Mouse (Mus musculus) lung, embryonic 16.5 days (tissue): ENCODE measurements around the gene Abcc10. TPM values are rescaled to one million over a fixed set of nuclear protein-coding genes. Genes with fewer than 3 reads are reported as not detected.

Experiments used
- ATAC-seq: fragments of 200-750 bp; cut with Nextera tagmentation; 2 replicates; pipeline ENCODE4 v1.8.0; 2017; ENCODE audit warnings: low read depth, mild to moderate bottlenecking, moderate library complexity
- H3K27ac ChIP-seq: fragments of 300-500 bp; sonication (generic); 2 replicates; pipeline ENCODE4 v1.5.1; 2014; ENCODE audit warnings: mild to moderate bottlenecking, control low read depth, low read length
- H3K27me3 ChIP-seq: fragments of 300-500 bp; sonication (generic); 2 replicates; pipeline ENCODE4 v1.6.1; 2014; ENCODE audit warnings: low read depth, low read length, mixed read lengths; ENCODE audit not compliant: control insufficient read depth, insufficient read depth
- H3K36me3 ChIP-seq: fragments of 300-500 bp; sonication (generic); 2 replicates; pipeline ENCODE4 v1.6.1; 2014; ENCODE audit warnings: low read length; ENCODE audit not compliant: control insufficient read depth, insufficient read depth
- H3K4me1 ChIP-seq: fragments of 300-500 bp; sonication (generic); replicated peaks from 2 replicates; pipeline ENCODE4 v1.6.1; 2014; ENCODE audit warnings: low read length, mixed read lengths; ENCODE audit not compliant: control insufficient read depth, insufficient read depth
- H3K4me2 ChIP-seq: fragments of 300-500 bp; sonication (generic); 2 replicates; pipeline ENCODE4 v1.6.1; 2014; ENCODE audit warnings: low read depth, low read length, control low read depth
- H3K4me3 ChIP-seq: fragments of 300-500 bp; sonication (generic); 2 replicates; pipeline ENCODE4 v1.5.1; 2014; ENCODE audit warnings: mild to moderate bottlenecking, low read length, control low read depth
- H3K9ac ChIP-seq: fragments of 300-500 bp; sonication (generic); 2 replicates; pipeline ENCODE4 v1.6.1; 2014; ENCODE audit warnings: low read length, control low read depth
- H3K9me3 ChIP-seq: fragments of 300-500 bp; sonication (generic); 2 replicates; pipeline ENCODE4 v1.6.1; 2016; ENCODE audit warnings: low read length; ENCODE audit not compliant: control insufficient read depth
- WGBS: fragments of 180-500 bp; shearing (Covaris S2); extraction: QIAGEN DNeasy Blood & Tissue Kit; methylation state at CpG from one replicate; pipeline ENCODE4 v1.1.7; 2014; 5-methylcytosine and 5-hydroxymethylcytosine counted together
- polyA plus RNA-seq: library from polyadenylated mRNA; unstranded; fragments of >200 nt; fragmentation: Nextera tagmentation; extraction: Ambion mirVana; gene quantifications from 2 replicates; pipeline ENCODE4 v1.2.1, GENCODE M21; 2015

Abcc10 gene
- polyA plus RNA-seq, 1 experiment from 2014 or later, result 5.5 TPM

DNA sequence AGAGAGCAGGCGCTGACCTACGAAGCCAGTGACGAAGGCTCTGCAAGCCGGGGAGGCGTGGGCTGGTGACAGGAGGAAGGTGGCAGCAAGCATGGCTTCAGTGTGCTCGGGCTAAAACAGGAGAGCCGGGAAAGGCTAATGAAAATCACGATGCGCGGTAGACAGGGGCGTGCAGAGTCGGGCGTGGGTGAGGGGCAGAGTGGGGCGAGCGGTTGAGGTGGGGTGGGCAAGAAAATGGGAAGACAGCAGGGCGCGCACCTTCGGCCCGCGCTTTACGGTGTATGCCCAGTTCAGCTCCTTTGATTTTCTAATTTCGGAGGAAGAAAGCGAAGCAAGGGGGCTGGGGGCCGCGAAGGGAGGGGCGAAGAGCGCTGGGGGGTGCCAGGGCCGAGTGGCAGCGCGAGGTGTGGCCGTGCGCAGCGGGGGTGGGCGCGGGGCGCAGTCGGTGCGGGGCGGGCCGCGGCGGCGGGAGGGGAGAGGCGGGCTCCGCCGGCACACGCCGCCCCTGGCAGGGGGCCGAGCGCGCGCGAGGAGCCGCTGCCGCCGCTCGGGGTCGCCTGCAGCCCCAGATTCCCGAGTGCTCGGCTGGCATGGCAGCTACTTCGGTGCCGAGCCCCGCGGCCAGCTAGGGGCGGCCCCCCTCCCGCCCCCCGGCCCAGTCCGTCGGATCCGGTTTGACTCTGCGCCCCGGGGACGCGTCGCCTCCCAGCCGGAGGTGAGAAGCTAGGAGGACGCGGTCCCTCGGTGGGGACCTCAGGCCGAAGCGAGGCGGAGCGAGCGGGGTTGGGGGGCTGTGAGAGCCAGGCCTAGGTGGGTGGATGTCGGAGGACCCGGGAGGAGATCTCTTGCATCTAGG is 30.6 kb downstream of the Abcc10 start, which contains the start of gene Dlk2:
Gene Dlk2 (plus strand): TSS at position 58 of the 856 bp plus-strand sequence.
- H3K27ac ChIP-seq, result no peak within 1 kb of the TSS
- no peaks in the 10 kb centered on the region for H3K9me3 ChIP-seq
- under 1% methylated on average over 84 of the region's 86 CpGs for WGBS
- H3K4me3 ChIP-seq, result peak within 1 kb of the TSS; percentile 66
- H3K9ac ChIP-seq, result peak within 1 kb of the TSS; percentile 70
- H3K4me1 ChIP-seq, result peaks cover 12% of the 10 kb centered on the region
- H3K4me2 ChIP-seq, result peak within 1 kb of the TSS; percentile 100
- H3K27me3 ChIP-seq, result peaks cover 39% of the 10 kb centered on the region
- no peaks in the 10 kb centered on the region for H3K36me3 ChIP-seq
- ATAC-seq, result peak; percentile 40

DNA sequence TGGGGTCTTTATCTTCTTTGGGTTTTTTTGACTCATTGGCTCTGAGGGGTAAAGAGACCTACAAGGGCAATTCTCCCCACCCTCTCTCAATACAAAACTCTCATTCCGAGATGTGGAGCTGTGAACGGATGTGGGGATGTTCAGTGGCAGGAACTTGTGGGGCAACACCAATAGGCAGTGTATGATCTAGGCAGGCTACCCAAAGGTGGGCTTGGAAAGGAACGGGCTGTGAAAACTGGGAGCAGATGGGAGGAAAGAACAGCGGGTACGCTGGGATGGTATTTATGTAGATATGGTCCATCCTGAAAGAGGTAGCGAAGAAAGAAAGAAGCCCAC is 31.2 kb downstream of the Abcc10 start:
- Histone ChIP-seq H3K4me2 (peak overlapping the region; percentile 100), H3K9me3 (no peaks in the 10 kb centered on the region), H3K36me3 (no peaks in the 10 kb centered on the region), H3K4me1 (peaks cover 12% of the 10 kb centered on the region), H3K4me3 (peak overlapping the region; percentile 66), H3K27me3 (peaks cover 39% of the 10 kb centered on the region), H3K27ac (no peak overlapping the region), H3K9ac (no peak overlapping the region)
- 12% methylated on average over 6 of the region's 6 CpGs for WGBS
- no peak for ATAC-seq

GRCm38 (mm10) chr17:46296601-46297000 is 31.6 kb downstream of the Abcc10 start:
- 31% methylated on average over 6 of the region's 6 CpGs for whole genome bisulfite sequencing
- Histone ChIP-seq H3K4me2 (no peak overlapping the region), H3K27me3 (peaks cover 39% of the 10 kb centered on the region), H3K27ac (no peak overlapping the region), H3K4me3 (no peak overlapping the region), H3K9ac (no peak overlapping the region), H3K9me3 (no peaks in the 10 kb centered on the region), H3K4me1 (peaks cover 12% of the 10 kb centered on the region), H3K36me3 (no peaks in the 10 kb centered on the region)
- no peak for ATAC-seq

DNA sequence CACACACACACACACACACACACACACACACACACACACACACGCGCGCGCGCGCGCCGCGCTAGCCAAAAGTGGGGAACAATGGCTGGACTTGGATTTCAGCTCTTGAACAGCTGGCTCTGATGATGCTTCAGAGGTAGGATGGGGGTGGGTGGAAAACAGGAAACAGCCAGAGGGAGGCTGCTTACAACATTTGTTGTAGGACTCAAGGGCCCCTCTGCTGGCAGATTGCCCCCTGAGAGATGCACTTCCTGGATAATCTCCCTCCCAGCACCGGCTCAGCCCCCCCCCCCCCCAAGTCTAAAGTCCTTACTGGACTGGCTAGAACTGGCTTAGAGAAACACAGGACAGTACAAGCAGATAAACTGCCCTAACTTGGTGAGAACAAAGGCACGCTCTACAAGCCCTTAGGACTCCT is 40.5 kb downstream of the Abcc10 start:
- no peak overlapping the region for H3K4me2 ChIP-seq
- no peaks in the 10 kb centered on the region for H3K27me3 ChIP-seq
- 40% methylated on average over 11 of the region's 11 CpGs for WGBS
- H3K36me3 ChIP-seq, result no peaks in the 10 kb centered on the region
- H3K4me1 ChIP-seq, result peaks cover 13% of the 10 kb centered on the region
- peak overlapping the region; percentile 32; the same call in 1 of the 2 replicates for H3K9ac ChIP-seq
- H3K4me3 ChIP-seq, result no peak overlapping the region
- peak overlapping the region; percentile 45 for H3K27ac ChIP-seq
- peak; percentile 59 for ATAC-seq
- H3K9me3 ChIP-seq, result no peaks in the 10 kb centered on the region

GRCm38 (mm10) chr17:46285407-46285806 is 42.7 kb downstream of the Abcc10 start:
- no peaks in the 10 kb centered on the region for H3K9me3 ChIP-seq
- WGBS, result 32% methylated on average over 6 of the region's 6 CpGs
- ATAC-seq, result no peak

DNA sequence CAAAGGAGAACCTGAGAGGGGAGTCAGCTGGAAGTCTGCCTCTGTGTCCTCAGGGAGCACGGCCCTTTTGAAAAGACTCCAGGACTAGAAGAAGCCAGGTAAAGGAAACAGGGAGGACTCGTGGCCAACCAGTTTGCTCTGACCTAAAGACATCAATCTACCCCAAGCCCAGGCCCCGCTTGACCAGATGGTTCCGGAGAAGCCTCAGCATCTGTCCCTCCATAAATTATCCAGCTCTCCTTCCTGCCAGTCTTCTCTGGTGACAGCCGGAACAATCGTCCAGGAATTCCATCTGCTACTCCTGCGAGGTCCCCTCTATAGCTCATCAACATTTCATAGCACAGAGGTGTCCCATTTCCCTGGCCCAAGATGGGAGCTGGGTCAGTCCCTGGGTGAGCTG is 43.5 kb downstream of the Abcc10 start:
- ATAC-seq, result no peak
- Histone ChIP-seq H3K4me2 (no peak overlapping the region), H3K36me3 (peaks cover 8% of the 10 kb centered on the region; the same call in 1 of the 2 replicates), H3K4me1 (peaks cover 25% of the 10 kb centered on the region), H3K9me3 (no peaks in the 10 kb centered on the region), H3K4me3 (no peak overlapping the region), H3K9ac (no peak overlapping the region), H3K27ac (no peak overlapping the region), H3K27me3 (no peaks in the 10 kb centered on the region)
- WGBS, result 56% methylated on average over 7 of the region's 7 CpGs

More at GRCm38 (mm10) chr17:46285407-46285806, 42.7 kb downstream of the Abcc10 start:
- Histone ChIP-seq H3K9ac (no peak overlapping the region), H3K27me3 (no peaks in the 10 kb centered on the region), H3K4me2 (no peak overlapping the region), H3K27ac (no peak overlapping the region), H3K4me1 (peaks cover 25% of the 10 kb centered on the region), H3K36me3 (0 out of 2 replicates have a peak, but pooled peaks cover 3% of the 10 kb centered on the region), H3K4me3 (no peak overlapping the region)

- Histone ChIP-seq H3K4me3 (no peak overlapping the region), H3K27ac (no peak overlapping the region), H3K27me3 (no peaks in the 10 kb centered on the region), H3K9ac (no peak overlapping the region), H3K4me1 (peaks cover 25% of the 10 kb centered on the region), H3K36me3 (peaks cover 12% of the 10 kb centered on the region), H3K4me2 (no peak overlapping the region), H3K9me3 (no peaks in the 10 kb centered on the region)
- no peak for ATAC-seq
- WGBS, result 84% methylated on average over 8 of the region's 8 CpGs
Observed at GRCm38 (mm10) chr17:46283911-46284310, 44.2 kb downstream of the Abcc10 start.

DNA sequence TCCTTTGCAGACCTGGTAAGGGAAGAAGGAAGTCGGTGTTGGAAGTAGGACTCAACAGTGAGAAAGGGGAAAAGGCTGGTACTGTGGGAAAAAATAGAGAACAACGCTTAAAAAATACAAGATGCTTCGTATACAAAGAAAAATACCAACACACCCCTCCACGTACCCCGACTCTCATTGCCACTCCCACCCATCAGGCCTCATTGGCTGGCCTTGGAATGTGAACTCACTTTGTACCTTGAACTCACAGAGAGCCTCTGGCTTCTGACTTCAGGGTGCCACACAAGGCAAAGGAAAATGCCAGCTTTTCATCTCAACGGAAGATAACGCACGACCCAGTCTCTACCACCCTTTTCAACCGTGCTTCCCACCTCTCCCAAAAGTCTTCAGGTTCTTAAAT is 45.0 kb downstream of the Abcc10 start:
- Histone ChIP-seq H3K27me3 (no peaks in the 10 kb centered on the region), H3K36me3 (peaks cover 18% of the 10 kb centered on the region), H3K4me1 (peaks cover 22% of the 10 kb centered on the region), H3K9ac (peak overlapping the region; percentile 7; the same call in 1 of the 2 replicates), H3K9me3 (no peaks in the 10 kb centered on the region), H3K27ac (no peak overlapping the region), H3K4me2 (peak overlapping the region; percentile 51), H3K4me3 (peak overlapping the region; percentile 54)
- ATAC-seq, result peak; percentile 32
- WGBS, result 21% methylated on average over 9 of the region's 9 CpGs

DNA sequence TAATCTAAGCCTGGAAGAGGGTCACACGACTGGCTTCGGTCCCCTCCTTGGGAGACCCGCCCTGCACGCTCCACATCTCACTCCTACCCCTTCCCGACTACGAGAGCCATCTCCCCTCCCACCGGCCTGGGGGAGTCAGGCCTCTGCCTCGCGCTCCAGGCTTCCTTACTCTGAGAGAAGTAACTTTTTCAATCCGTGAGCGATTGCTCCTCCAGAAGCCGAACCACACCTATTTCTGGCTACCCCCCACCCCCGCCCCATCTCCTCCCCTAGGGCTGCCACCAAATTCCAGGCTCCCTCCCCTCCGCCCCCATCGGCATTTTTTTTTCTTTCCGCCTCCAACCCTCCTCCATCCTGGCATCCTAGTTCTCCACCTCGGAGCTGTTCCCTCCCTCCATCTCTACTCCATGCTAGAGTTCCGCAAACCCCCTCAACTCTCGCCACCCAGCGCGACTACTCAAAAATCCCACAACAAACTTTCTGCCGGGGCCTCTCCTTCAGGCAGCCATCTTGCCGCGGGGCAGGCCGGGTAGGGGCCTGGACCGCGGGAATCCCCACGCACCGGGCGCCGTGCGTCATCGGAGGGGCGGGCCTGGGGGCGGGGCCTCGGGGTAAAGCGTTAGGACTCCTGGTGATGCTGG is 45.5 kb downstream of the Abcc10 start, which contains the start of gene Tjap1:
Gene Tjap1 (minus strand): TSS at position 544 of the 641 bp plus-strand sequence.
- peaks cover 18% of the 10 kb centered on the region for H3K36me3 ChIP-seq
- peaks cover 18% of the 10 kb centered on the region for H3K4me1 ChIP-seq
- H3K27ac ChIP-seq, result peak within 1 kb of the TSS; percentile 77
- H3K27me3 ChIP-seq, result no peaks in the 10 kb centered on the region
- no peaks in the 10 kb centered on the region for H3K9me3 ChIP-seq
- under 1% methylated on average over 35 of the region's 37 CpGs for WGBS
- peak within 1 kb of the TSS; percentile 54 for H3K4me3 ChIP-seq
- peak within 1 kb of the TSS; percentile 75 for H3K9ac ChIP-seq
- peak within 1 kb of the TSS; percentile 90 for H3K4me2 ChIP-seq
- ATAC-seq, result peak; percentile 99
